Mouse (Mus musculus) layer of hippocampus, postnatal 36 days (tissue): ENCODE measurements around the gene Tle2. TPM values are rescaled to one million over a fixed set of nuclear protein-coding genes. Genes with fewer than 3 reads are reported as not detected.

ENCODE experiments used
- DNase-seq, 2 experiments: peaks; one replicate each; pipeline ENCODE4 v3.0.0; 2022
- total RNA-seq, 2 experiments: library from RNA; stranded (reverse); gene quantifications; 2 replicates each; pipeline ENCODE4 v1.2.3; 2021

Gene Tle2
- total RNA-seq, 2 experiments from 2014 or later: 33.2 to 33.9 TPM

- no peak for DNase-seq
Measured at GRCm38 (mm10) chr10:81605666-81605973, 31.3 kb downstream of the Tle2 start.

GRCm38 (mm10) chr10:81605974-81606751 is 31.8 kb downstream of the Tle2 start, which contains the start of gene BC025920:
BC025920 (plus strand) TSS chr10:81606270.
- DNase-seq: peak; percentile 92

DNA sequence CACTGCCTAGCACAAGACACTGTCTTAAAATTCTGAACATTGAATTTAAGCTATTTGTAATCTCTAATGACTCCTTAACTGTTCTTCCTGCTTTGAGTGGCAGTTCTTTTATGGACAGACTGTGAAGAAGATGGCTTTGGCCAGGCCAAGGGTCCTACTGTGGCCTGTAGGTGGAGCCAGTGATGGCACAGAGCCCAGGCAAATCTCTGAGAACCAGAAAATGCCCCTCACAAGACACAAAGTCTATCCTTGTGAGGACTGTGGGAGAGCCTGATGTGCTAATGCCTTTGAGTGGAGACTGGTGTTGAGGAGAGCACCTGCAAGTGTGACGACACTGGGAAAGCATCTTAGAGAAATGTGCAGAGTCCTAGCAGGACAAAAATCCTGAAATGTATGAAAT is 33.9 kb downstream of the Tle2 start:
- no peak for DNase-seq

GRCm38 (mm10) chr10:81612779-81613178 is 38.4 kb downstream of the Tle2 start:
- no peak for DNase-seq

GRCm38 (mm10) chr10:81615486-81615885 is 41.1 kb downstream of the Tle2 start:
- DNase-seq: peak; percentile 64 to 69

GRCm38 (mm10) chr10:81619976-81620375 is 45.6 kb downstream of the Tle2 start:
- no peak for DNase-seq

- DNase-seq: no peak
Measured at GRCm38 (mm10) chr10:81620786-81621185, 46.4 kb downstream of the Tle2 start.

DNA sequence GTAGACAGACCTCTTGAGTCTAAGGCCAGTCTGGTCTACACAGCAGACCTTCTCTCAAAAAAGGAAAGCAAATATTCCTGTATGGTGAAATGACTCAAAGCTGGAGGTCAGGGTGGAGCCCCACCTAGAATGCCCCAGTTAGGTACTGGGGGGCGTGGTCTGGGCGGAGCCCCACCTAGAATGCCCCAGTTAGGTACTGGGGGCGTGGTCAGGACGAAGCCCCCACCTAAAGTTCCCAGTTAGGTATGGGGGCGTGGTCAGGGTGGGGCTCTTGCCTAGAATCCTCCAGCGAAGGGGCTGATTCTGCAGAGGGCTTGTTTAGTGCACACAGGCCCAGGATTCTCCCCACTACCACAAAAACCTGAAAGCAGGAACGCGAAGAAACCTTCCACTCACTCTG is 49.1 kb downstream of the Tle2 start:
- no peak for DNase-seq

- no peak for DNase-seq
Measured at GRCm38 (mm10) chr10:81626101-81626993, 52.0 kb downstream of the Tle2 start.

DNA sequence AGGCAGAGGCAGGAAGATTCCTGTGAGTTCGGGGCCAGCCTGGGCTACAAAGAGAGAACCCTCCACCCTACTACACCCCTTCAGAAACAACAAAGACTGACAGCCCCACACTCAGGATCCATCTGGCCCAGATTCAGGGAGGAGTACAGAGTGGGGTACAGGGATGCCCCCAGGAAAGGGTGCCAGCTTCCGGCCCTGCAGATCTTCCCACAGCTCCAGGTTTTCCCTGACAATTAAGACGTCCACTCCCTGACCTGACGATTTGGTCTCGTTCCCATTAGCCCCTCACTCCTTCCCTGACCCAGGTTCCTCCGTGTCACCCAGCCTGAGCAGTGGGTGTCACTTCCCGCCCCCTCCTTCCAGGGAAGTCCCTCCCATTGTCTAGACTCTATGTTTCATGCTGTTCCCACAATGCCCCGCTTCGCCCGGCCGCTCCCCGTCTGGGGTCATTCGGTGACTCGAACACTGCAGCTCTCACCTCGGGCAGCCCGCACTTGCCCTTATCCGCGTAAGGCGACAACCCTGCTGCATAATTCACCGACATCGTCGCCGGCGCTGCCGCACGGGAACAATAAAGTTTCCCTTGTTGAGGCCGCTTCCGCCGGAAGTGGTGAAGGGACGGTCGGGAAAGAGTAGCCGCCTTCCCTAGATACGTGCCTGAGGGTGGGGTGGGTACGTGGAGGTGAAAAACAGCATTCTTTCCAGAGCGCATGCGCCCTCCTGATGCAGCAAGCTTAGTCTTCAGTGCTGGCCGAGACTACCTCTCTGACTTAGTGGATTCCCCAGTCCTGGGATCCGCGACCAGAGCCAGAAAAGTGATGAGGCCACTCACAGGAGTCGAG is 52.9 kb downstream of the Tle2 start, which contains the start of gene Sirt6:
TSS of gene Sirt6 (minus strand) at position 804 of the 842 bp plus-strand sequence.
- DNase-seq: peak; percentile 89 to 93

DNA sequence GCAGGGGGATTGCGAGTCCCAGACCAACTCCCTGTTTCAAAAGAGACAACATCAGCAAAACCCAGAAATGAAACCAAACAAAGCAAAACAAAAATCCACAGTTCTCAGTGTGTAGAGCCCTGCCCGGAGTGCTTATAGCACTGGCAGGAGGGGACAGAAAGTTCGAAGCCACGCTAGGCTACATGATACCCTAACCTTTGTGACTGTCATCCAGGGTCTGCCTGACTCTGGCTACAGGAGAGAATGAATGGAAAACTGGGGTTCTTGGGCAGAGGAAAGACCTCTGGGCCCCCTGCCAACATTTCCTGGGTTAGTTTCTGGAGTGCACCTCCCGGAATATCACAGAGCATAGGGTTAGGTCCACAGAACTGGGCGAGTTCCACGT is 53.5 kb downstream of the Tle2 start:
- no peak for DNase-seq

DNA sequence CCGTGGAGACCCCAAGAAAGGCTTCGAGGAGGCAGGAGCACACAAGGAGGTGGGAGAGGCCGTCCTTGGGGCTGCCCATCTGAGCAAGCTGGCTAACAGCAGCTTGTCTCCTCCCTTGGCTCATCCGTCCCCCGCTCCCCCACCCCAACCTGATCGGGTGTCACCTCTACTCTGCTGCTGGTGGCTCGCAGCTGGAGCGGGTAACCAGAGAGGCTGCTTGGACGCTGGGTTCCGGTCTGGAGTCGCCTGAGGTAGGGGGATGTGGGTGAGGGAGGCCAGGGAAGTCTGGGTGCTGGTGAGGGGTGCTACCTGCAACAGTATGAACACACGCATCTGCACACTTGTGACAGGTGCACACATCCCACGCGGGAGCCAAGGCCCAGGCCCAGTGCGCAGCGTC is 54.0 kb downstream of the Tle2 start, which contains the start of gene Ankrd24:
TSS of gene Ankrd24 (plus strand) at position 151 of the 400 bp plus-strand sequence.
- DNase-seq: no peak

DNA sequence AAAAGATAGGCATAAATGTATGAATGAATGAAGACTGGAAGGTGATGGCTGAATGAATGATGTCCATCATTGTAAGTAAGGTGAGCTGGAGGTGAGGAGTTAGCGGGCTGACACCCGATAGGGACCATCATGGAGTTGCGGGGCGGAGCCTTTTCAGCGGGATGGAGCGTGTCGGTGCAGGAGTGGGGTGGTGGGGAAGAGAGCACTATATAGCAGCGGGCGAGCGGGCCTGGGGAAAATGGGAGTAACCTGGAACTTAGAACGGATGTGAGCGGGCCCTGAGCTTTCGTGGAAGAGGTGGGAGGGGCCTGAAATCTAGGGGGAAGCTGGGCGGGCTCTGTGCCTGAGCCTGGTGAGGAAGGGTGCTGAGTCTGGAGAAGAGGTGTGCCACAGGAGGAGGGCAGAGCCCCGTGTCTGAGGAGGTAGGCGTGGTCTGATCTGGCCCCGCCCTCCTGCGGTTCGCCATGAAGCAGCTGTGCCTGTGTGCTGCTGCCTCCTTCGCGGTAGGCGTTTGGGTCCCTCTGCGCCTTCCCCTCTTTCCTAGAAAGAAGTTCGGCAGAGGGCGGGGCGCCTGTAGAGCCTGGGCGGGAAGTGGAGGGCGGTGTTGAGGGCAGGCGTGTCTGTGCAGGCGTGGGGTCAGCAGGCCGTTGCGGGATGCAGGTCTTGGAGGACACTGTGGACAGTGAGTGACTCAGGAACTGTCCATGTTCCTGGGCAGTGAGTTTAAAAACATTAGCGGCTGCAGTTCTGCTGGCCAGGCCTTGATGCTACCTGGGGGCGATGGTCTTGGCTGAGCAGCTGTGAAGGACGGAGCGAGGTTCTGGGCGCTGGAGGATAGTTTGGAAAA is 59.1 kb downstream of the Tle2 start:
- peak; percentile 72 to 80 for DNase-seq

- no peak for DNase-seq
Measured at GRCm38 (mm10) chr10:81636338-81636737, 62.0 kb downstream of the Tle2 start.

- DNase-seq: no peak
Measured at GRCm38 (mm10) chr10:81638101-81638500, 63.7 kb downstream of the Tle2 start.

Other genes starting within 250 kb of the Tle2 start
- 1 to 10 TPM in 1 of 2 experiments, under 1 TPM in 1; 0.91 to 1.1 TPM for gene Tbxa2r, start 245.8 kb upstream of the Tle2 start, total RNA-seq
- 1 to 10 TPM; 1.7 to 1.9 TPM for gene Gipc3, start 231.3 kb upstream of the Tle2 start, total RNA-seq
- gene Hmg20b, start 224.1 kb upstream of the Tle2 start, total RNA-seq: 10 to 100 TPM; 27.6 to 35.0 TPM
- 10 to 100 TPM; 43.5 to 48.4 TPM for gene Mfsd12, start 217.1 kb upstream of the Tle2 start, total RNA-seq
- 1 to 10 TPM; 1.6 to 1.9 TPM for gene 4930404N11Rik, start 208.7 kb upstream of the Tle2 start, total RNA-seq
- gene Fzr1, start 196.0 kb upstream of the Tle2 start, total RNA-seq: 10 to 100 TPM; 61.5 to 68.9 TPM
- 10 to 100 TPM; 72.5 to 76.9 TPM for gene Dohh, start 190.1 kb upstream of the Tle2 start, total RNA-seq
- gene Gm48551, start 190.1 kb upstream of the Tle2 start, total RNA-seq: 1 to 10 TPM; 4.0 to 6.6 TPM
- gene Gm48552, start 185.6 kb upstream of the Tle2 start, total RNA-seq: 1 to 10 TPM; 4.5 to 7.1 TPM
- 1 to 10 TPM; 1.6 to 1.7 TPM for gene Smim24, start 181.5 kb upstream of the Tle2 start, total RNA-seq
- 10 to 100 TPM; 55.3 to 55.8 TPM for gene Nfic, start 118.9 kb upstream of the Tle2 start, total RNA-seq
- gene Celf5, start 91.9 kb upstream of the Tle2 start, total RNA-seq: 100 to 1,000 TPM; 273 to 281 TPM
- 10 to 100 TPM; 77.1 to 90.0 TPM for gene Ncln, start 78.2 kb upstream of the Tle2 start, total RNA-seq
- under 1 TPM; 0.40 to 0.65 TPM for gene S1pr4, start 74.4 kb upstream of the Tle2 start, total RNA-seq
- 1 to 10 TPM; 3.0 to 3.4 TPM for gene Gna15, start 50.3 kb upstream of the Tle2 start, total RNA-seq
- gene Gna11, start 29.4 kb upstream of the Tle2 start, total RNA-seq: 100 to 1,000 TPM; 113 to 117 TPM
- 100 to 1,000 TPM; 667 to 720 TPM for gene Aes, start 15.1 kb upstream of the Tle2 start, total RNA-seq
- 1 to 10 TPM; 1.3 to 3.0 TPM for gene Tle6, start 26.5 kb downstream of the Tle2 start, total RNA-seq
- gene BC025920, start 31.7 kb downstream of the Tle2 start, total RNA-seq: 1 to 10 TPM; 3.6 to 3.9 TPM
- 10 to 100 TPM; 26.2 to 27.9 TPM for gene Sirt6, start 53.2 kb downstream of the Tle2 start, total RNA-seq
- 10 to 100 TPM; 31.6 to 41.0 TPM for gene Ankrd24, start 54.0 kb downstream of the Tle2 start, total RNA-seq
- gene Gm10778, start 74.5 kb downstream of the Tle2 start, total RNA-seq: 1 to 10 TPM; 3.8 to 4.9 TPM
- gene Zfp433, start 130.3 kb downstream of the Tle2 start, total RNA-seq: 1 to 10 TPM; 7.8 to 9.1 TPM
- gene Gm3055, start 196.6 kb downstream of the Tle2 start, total RNA-seq: 10 to 100 TPM; 10.3 to 11.3 TPM
- 1 to 10 TPM; 2.6 to 3.8 TPM for gene Gm4767, start 237.6 kb downstream of the Tle2 start, total RNA-seq